Mouse (Mus musculus) stomach, postnatal 0 days (tissue): ENCODE results near the gene Podnl1. TPM values are rescaled to one million over a fixed set of nuclear protein-coding genes. Genes with fewer than 3 reads are reported as not detected.

ENCODE experiments used
- ATAC-seq: fragments of 200-750 bp; cut with Nextera tagmentation; 2 replicates; pipeline ENCODE4 v1.8.0; 2017; ENCODE audit not compliant: low FRiP score, low TSS enrichment
- DNase-seq: peaks from one replicate; pipeline ENCODE4 v3.0.0-alpha.2; 2016; ENCODE audit warnings: low spot score
- H3K27ac ChIP-seq: fragments of 300-500 bp; sonication (generic); replicated peaks from 2 replicates; pipeline ENCODE4 v1.5.1; 2014; ENCODE audit warnings: mild to moderate bottlenecking, control low read depth
- H3K27me3 ChIP-seq: fragments of 300-500 bp; sonication (generic); 2 replicates; pipeline ENCODE4 v1.6.1; 2014; ENCODE audit warnings: low read length; ENCODE audit not compliant: control insufficient read depth, insufficient read depth
- H3K36me3 ChIP-seq: fragments of 300-500 bp; sonication (generic); 2 replicates; pipeline ENCODE4 v1.6.1; 2014; ENCODE audit warnings: low read length, mixed read lengths; ENCODE audit not compliant: control insufficient read depth, insufficient read depth
- H3K4me1 ChIP-seq: fragments of 300-500 bp; sonication (generic); replicated peaks from 2 replicates; pipeline ENCODE4 v1.6.1; 2014; ENCODE audit warnings: antibody characterized with exemption; ENCODE audit not compliant: control insufficient read depth, insufficient read depth
- H3K4me2 ChIP-seq: fragments of 300-500 bp; sonication (generic); replicated peaks from 2 replicates; pipeline ENCODE4 v1.6.1; 2014; ENCODE audit warnings: low read depth, mild to moderate bottlenecking, control low read depth, moderate library complexity
- H3K4me3 ChIP-seq: fragments of 300-500 bp; sonication (generic); 2 replicates; pipeline ENCODE4 v1.5.1; 2014; ENCODE audit warnings: low read depth, low read length, control low read depth
- H3K9ac ChIP-seq: fragments of 300-500 bp; sonication (generic); 2 replicates; pipeline ENCODE4 v1.6.1; 2014; ENCODE audit warnings: mild to moderate bottlenecking, low read length, control low read depth, mixed read lengths
- H3K9me3 ChIP-seq: fragments of 300-500 bp; sonication (generic); 2 replicates; pipeline ENCODE4 v1.6.1; 2016; ENCODE audit warnings: low read length; ENCODE audit not compliant: control insufficient read depth
- CTCF ChIP-seq: IDR thresholded peaks from 2 replicates; pipeline ENCODE4 v1.5.1; 2016; ENCODE audit warnings: antibody characterized with exemption, low read depth, mild to moderate bottlenecking, moderate library complexity
- EP300 ChIP-seq: optimal IDR thresholded peaks from 2 replicates; pipeline ENCODE3; 2016; ENCODE audit warnings: antibody characterized with exemption
- WGBS: fragments of 180-500 bp; shearing (Covaris S2); extraction: QIAGEN DNeasy Blood & Tissue Kit; methylation state at CpG from one replicate; pipeline ENCODE4 v1.1.7; 2014; 5-methylcytosine and 5-hydroxymethylcytosine counted together
- polyA plus RNA-seq: library from polyadenylated mRNA; unstranded; fragments of >200 nt; fragmentation: Nextera tagmentation; extraction: Ambion mirVana; gene quantifications from 2 replicates; pipeline ENCODE4 v1.2.1, GENCODE M21; 2015

Podnl1 gene
- polyA plus RNA-seq, 1 experiment from 2014 or later = 0.11 TPM

GRCm38 (mm10) chr8:84147769-84148530 lies 22.2 kb downstream of the Podnl1 start, which contains the start of the genes Cc2d1a and 4930432K21Rik:
Gene Cc2d1a (minus strand): TSS chr8:84147936.
Gene 4930432K21Rik (plus strand): TSS chr8:84148025.
- peak; percentile 94 for ATAC-seq

GRCm38 (mm10) chr8:84148531-84148850 lies 22.7 kb downstream of the Podnl1 start:
- ATAC-seq = no peak
- peak overlapping the region; percentile 92; the same call in 1 of the 2 replicates for H3K4me2 ChIP-seq
- no peak for DNase-seq
- 81% methylated on average over 5 of the region's 5 CpGs for WGBS
- H3K9ac ChIP-seq = no peak overlapping the region
- no peaks in the 10 kb centered on the region for H3K9me3 ChIP-seq
- H3K4me3 ChIP-seq = no peak overlapping the region
- H3K4me1 ChIP-seq = peaks cover 5% of the 10 kb centered on the region; the same call in 1 of the 2 replicates
- H3K36me3 ChIP-seq = peaks cover 3% of the 10 kb centered on the region; the same call in 1 of the 2 replicates
- no peak for TF ChIP-seq EP300
- H3K27ac ChIP-seq = no peak overlapping the region
- H3K27me3 ChIP-seq = no peaks in the 10 kb centered on the region

More at GRCm38 (mm10) chr8:84147769-84148530, 22.2 kb downstream of the Podnl1 start, which contains the start of the genes Cc2d1a and 4930432K21Rik:
- Histone ChIP-seq H3K4me1 (peaks cover 5% of the 10 kb centered on the region; the same call in 1 of the 2 replicates), H3K27ac (peak within 1 kb of the TSS; percentile 95), H3K9me3 (no peaks in the 10 kb centered on the region), H3K4me3 (peak within 1 kb of the TSS; percentile 66), H3K27me3 (no peaks in the 10 kb centered on the region), H3K36me3 (peaks cover 5% of the 10 kb centered on the region; the same call in 1 of the 2 replicates), H3K9ac (peak within 1 kb of the TSS; percentile 86), H3K4me2 (peak within 1 kb of the TSS; percentile 92)
- WGBS = 14% methylated on average over 47 of the region's 49 CpGs
- TF ChIP-seq CTCF (no peak; the same call in 1 of the 2 replicates), EP300 (no peak)
- peak; percentile 95 for DNase-seq

- DNase-seq = no peak
- no peaks in the 10 kb centered on the region for H3K9me3 ChIP-seq
- WGBS = 55% methylated on average over 3 of the region's 3 CpGs
- peaks cover 5% of the 10 kb centered on the region; the same call in 1 of the 2 replicates for H3K4me1 ChIP-seq
- no peak overlapping the region for H3K4me3 ChIP-seq
- H3K4me2 ChIP-seq = no peak overlapping the region
- TF ChIP-seq CTCF = no peak
- H3K36me3 ChIP-seq = no peaks in the 10 kb centered on the region
- no peak for ATAC-seq
- H3K27ac ChIP-seq = no peak overlapping the region
- no peak overlapping the region for H3K9ac ChIP-seq
- no peaks in the 10 kb centered on the region for H3K27me3 ChIP-seq
These were observed 23.4 kb downstream of the Podnl1 start for GRCm38 (mm10) chr8:84149181-84149580.

- TF ChIP-seq CTCF (no peak), EP300 (no peak)
- 84% methylated on average over 4 of the region's 4 CpGs for WGBS
These were observed 31.8 kb downstream of the Podnl1 start for GRCm38 (mm10) chr8:84157620-84158019.

GRCm38 (mm10) chr8:84167696-84168095 lies 41.9 kb downstream of the Podnl1 start:
- Histone ChIP-seq H3K27me3 (no peaks in the 10 kb centered on the region), H3K9ac (no peak overlapping the region), H3K9me3 (no peaks in the 10 kb centered on the region), H3K4me3 (no peak overlapping the region), H3K36me3 (peaks cover 5% of the 10 kb centered on the region; the same call in 1 of the 2 replicates), H3K4me1 (no peaks in the 10 kb centered on the region), H3K27ac (no peak overlapping the region), H3K4me2 (no peak overlapping the region)
- DNase-seq = no peak
- no peak for TF ChIP-seq CTCF
- ATAC-seq = no peak
- WGBS = 90% methylated on average over 2 of the region's 2 CpGs

More at GRCm38 (mm10) chr8:84157620-84158019, 31.8 kb downstream of the Podnl1 start:
- H3K36me3 ChIP-seq = no peaks in the 10 kb centered on the region
- no peaks in the 10 kb centered on the region for H3K27me3 ChIP-seq
- no peak for DNase-seq
- no peak overlapping the region for H3K4me2 ChIP-seq
- no peak overlapping the region for H3K4me3 ChIP-seq
- H3K4me1 ChIP-seq = no peaks in the 10 kb centered on the region
- ATAC-seq = no peak
- no peaks in the 10 kb centered on the region for H3K9me3 ChIP-seq
- no peak overlapping the region for H3K9ac ChIP-seq
- no peak overlapping the region for H3K27ac ChIP-seq

- no peak for DNase-seq
- H3K36me3 ChIP-seq = peaks cover 5% of the 10 kb centered on the region; the same call in 1 of the 2 replicates
- no peak overlapping the region for H3K9ac ChIP-seq
- H3K4me1 ChIP-seq = no peaks in the 10 kb centered on the region
- H3K27me3 ChIP-seq = no peaks in the 10 kb centered on the region
- H3K4me2 ChIP-seq = no peak overlapping the region
- no peak for TF ChIP-seq CTCF
- no peak for TF ChIP-seq EP300
- no peak overlapping the region for H3K27ac ChIP-seq
- no peak overlapping the region for H3K4me3 ChIP-seq
- H3K9me3 ChIP-seq = no peaks in the 10 kb centered on the region
- WGBS = 86% methylated on average over 5 of the region's 5 CpGs
- ATAC-seq = no peak
These were observed 44.3 kb downstream of the Podnl1 start for GRCm38 (mm10) chr8:84170096-84170495.
